Mouse (Mus musculus) central nervous system, embryonic 18 days (tissue): ENCODE measurements around the gene Med16. TPM values are rescaled to one million over a fixed set of nuclear protein-coding genes. Genes with fewer than 3 reads are reported as not detected.

ENCODE experiments used
- polyA plus RNA-seq: library from polyadenylated mRNA; depleted of rRNA; stranded (reverse); fragments of >200 nt; gene quantifications from 2 replicates; pipeline ENCODE4 v1.2.3, GENCODE M21; 2012; rRNA removed

Gene Med16
- 53.6 and 60.9 TPM in 2 replicates for polyA plus RNA-seq

GRCm38 (mm10) chr10:79908167-79909091 is at the start of gene Med16:
Gene Med16, minus strand, starts transcription at chr10:79908923.

DNA sequence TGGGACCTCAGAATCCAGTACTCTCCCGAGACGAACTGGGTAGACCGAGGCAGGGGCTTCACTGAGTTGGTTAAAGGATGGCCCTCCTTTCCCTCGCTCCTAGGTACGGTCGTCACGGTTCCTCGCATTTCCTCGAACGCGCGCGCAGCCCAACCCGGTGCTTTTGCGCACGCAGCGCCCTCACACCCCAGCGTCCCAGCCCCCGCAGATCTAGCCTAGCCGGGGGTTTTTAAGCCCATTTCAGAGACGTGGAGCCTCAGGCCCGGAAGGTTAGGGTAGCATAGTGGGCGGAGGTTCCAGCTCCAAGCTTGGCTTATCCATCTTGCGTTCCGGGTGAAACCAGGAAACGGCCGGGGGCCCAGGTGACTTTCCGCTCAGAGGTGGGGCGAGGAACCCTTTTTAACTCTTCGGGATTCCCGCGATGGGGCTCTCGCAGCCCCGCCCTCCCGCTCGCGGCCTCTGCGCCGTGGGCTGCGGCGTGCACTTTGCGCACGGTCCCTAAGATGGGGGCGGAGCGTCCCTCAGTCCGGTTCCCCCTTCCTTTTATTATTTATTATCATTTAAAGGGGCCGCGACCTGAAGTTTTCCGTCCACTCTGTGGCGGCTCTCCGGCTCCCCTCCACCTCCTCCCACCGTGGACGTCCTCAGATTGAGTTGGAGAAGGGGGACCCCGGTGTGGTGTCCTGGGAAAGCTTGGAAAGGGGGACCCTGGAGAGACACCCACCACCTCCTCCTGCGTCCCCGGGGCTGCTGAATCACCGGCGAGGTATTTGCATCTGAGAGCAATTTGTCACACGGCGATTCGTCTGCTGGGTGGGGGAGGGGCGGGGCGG is 18.0 kb upstream of the Med16 start, which contains the start of gene Arid3a:
TSS of gene Arid3a (plus strand) at position 553 of the 833 bp plus-strand sequence.

GRCm38 (mm10) chr10:79920958-79921535 is 12.3 kb upstream of the Med16 start, which contains the start of gene R3hdm4:
Gene R3hdm4, minus strand, starts transcription at chr10:79921208.

DNA sequence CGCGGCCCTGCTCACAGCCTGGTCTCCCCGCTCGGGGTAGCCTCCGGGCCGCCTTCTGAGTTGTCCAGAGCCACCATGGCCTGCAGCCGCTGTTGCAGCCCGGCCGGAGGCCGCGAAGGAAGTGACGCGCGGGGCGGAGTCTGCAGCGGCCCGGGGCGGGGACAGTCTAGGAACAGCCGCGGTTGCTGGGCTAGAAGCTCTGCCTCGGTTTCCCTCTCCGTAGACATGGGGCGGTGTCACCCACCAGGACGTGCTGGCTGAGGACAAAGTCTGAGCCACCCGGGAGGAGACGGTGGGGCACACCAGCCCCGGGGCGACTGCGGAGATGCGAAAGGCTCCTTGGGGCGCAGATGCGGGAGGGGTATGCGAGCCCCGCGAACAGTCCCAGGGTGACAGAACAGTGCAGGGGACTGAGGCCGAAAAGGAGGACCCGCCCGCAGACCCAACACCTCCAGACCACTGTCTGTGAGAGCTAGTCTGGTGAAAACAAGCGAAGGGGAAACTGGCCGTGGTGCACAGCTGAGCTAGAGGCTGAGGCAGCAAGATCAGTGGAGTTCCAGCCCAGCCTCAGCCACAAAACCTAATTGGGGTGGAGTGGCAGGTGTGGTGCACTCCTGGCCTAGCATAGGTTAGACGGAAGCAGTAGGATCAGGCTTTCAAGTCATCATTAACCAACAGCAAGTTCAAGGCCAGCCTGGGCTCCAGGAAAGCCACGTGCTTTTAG is 8.2 kb upstream of the Med16 start, which contains the start of gene Kiss1r:
TSS of gene Kiss1r (plus strand) at position 164 of the 724 bp plus-strand sequence.

GRCm38 (mm10) chr10:79910556-79910955 is 1.8 kb upstream of the Med16 start, which contains the start of gene Gm26602:
Gene Gm26602, plus strand, starts transcription at chr10:79910856.

DNA sequence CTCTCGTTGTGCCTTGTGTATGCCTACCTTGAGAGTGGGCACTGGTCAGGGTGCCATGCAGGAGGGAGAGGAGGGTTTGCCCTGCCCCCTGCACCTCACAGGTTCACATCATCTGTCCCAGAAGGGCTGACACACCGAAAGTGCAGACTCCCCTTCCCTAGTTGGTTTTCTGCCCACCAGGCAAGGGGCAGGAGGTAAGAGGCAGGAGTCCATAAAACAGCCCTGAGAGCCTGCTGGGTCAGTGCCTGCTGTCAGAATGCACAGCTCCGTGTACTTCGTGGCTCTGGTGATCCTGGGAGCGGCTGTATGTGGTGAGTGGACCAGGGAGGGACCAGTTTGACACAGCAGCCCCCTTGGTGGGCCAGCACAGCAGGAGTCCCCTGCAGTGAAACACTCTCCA is 18.1 kb downstream of the Med16 start, which contains the start of gene Cfd:
TSS of gene Cfd (plus strand) at position 184 of the 400 bp plus-strand sequence.

DNA sequence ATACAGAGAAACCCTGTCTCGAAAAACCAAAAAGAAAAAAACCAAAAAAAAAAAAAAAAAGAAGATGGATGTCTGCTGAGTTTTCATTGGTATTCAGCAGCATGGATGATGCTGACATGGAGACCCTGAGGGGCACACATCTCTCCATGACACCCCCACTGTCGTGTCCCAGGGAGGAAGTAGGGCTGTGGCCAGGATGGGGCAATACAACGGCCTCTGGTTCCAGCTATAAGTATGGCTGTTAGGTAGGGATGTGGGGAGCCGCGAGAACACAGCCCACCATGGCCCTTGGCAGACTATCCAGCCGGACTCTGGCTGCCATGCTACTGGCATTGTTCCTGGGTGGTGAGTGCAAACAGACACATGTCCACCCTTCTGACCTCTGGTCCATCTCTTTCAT is 22.7 kb downstream of the Med16 start, which contains the start of gene Elane:
TSS of gene Elane (plus strand) at position 194 of the 400 bp plus-strand sequence.

DNA sequence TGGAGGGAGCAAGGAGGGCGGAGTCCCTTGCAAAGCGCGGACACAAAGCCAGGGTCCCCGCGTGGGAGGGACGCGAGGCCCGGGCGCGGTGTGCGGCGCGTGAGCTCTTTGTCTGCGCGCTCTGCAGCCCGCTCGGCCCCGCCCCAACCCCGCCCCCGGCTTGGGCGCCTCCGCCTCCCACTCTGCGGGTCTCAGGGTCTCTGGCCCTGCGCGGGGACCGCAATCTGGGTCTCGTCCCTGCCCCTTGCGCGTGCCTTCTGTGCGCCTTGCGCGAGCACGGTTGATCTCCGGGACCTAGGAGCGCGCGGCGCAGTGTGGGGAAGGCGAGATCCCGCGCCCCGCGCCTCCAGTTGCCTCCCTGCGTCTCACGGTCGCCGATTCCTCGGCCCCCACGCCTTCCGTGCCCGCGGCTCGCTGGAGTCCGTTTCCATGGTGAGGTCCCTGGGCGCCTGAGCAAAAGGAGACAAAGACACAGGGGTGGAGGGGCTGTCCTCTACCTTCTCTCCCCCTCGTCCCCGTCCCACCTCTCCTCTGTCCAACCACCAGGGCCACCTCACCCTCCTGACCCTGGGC is 34.3 kb downstream of the Med16 start, which contains the start of the genes Prtn3 and Plppr3:
TSS of gene Prtn3 (plus strand) at position 187 of the 573 bp plus-strand sequence.
TSS of gene Plppr3 (minus strand) at position 345 of the 573 bp plus-strand sequence.

DNA sequence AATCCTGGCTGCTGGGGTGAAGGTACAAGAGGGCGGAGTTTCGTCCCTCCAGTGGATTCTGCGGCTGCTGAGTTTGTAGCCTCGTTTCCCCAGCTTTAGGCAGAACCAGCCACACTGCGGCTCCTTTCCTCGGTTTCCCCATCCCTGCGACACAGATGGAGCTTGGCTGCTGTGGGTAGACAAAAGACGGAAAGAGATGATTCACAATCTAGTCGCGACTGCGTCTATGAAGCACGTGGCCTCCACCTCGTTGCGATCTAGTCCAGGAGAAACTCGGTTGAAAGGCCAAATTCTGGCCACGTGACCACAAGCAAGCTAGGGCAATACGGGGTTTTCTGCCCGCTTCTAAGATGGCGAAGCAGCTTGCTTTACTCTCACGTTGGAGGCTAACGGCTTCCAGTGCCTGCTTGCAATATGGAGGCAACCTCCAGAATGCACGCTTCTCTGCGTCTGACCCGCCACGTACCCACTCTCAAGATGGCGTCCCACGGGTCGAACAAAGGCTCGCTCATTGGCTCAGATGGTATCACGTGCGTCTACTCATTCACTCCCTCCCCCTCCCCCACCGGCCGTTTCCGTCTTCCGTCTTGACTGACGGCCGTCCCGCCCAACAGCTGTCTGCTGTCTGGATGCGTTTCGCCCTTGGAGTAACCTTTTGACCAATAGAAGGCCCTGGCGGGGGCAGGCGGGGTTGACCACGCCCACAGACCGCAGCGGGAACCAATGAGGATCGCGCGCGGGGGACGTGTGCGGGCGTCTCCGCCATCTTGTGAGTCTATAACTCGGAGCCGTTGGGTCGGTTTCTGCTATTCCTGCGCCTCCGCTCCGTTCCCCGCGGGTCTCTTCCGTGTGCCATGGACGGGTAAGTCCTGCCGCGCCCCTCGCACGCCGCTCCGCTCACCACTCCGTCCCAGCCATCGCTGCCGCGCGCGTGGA is 54.6 kb downstream of the Med16 start, which contains the start of gene Ptbp1:
TSS of gene Ptbp1 (plus strand) at position 568 of the 936 bp plus-strand sequence.

Other genes starting within 250 kb of the Med16 start
- 0.33 and 0.56 TPM in 2 replicates for gene Madcam1, start 244.4 kb downstream of the Med16 start, polyA plus RNA-seq
- 64.1 and 65.6 TPM in 2 replicates for gene Tpgs1, start 239.6 kb downstream of the Med16 start, polyA plus RNA-seq
- gene Cdc34, start 226.7 kb downstream of the Med16 start, polyA plus RNA-seq: 85.1 and 93.1 TPM in 2 replicates
- gene Gzmm, start 219.9 kb downstream of the Med16 start, polyA plus RNA-seq: 2.0 and 2.2 TPM in 2 replicates
- 919 and 923 TPM in 2 replicates for gene Bsg, start 204.4 kb downstream of the Med16 start, polyA plus RNA-seq
- gene Hcn2, start 192.3 kb downstream of the Med16 start, polyA plus RNA-seq: 22.0 and 26.6 TPM in 2 replicates
- 53.8 and 57.3 TPM in 2 replicates for gene Polrmt, start 162.3 kb downstream of the Med16 start, polyA plus RNA-seq
- gene Fgf22, start 153.8 kb downstream of the Med16 start, polyA plus RNA-seq: 1.0 and 1.1 TPM in 2 replicates
- 118 and 136 TPM in 2 replicates for gene Rnf126, start 142.0 kb downstream of the Med16 start, polyA plus RNA-seq
- 3.5 and 4.5 TPM in 2 replicates for gene Fstl3, start 131.7 kb downstream of the Med16 start, polyA plus RNA-seq
- gene Prss57, start 118.0 kb downstream of the Med16 start, polyA plus RNA-seq: 0.26 and 0.39 TPM in 2 replicates
- gene Palm, start 115.4 kb downstream of the Med16 start, polyA plus RNA-seq: 177 and 219 TPM in 2 replicates
- 0.54 and 0.57 TPM in 2 replicates for gene Misp, start 87.9 kb downstream of the Med16 start, polyA plus RNA-seq
- 82.1 and 86.6 TPM in 2 replicates for gene Ptbp1, start 54.5 kb downstream of the Med16 start, polyA plus RNA-seq
- 15.8 and 16.7 TPM in 2 replicates for gene Prtn3, start 34.4 kb downstream of the Med16 start, polyA plus RNA-seq
- gene Plppr3, start 34.3 kb downstream of the Med16 start, polyA plus RNA-seq: 680 and 811 TPM in 2 replicates
- gene Elane, start 22.7 kb downstream of the Med16 start, polyA plus RNA-seq: not detected in 2 replicates
- gene Cfd, start 18.1 kb downstream of the Med16 start, polyA plus RNA-seq: 0.34 and 0.37 TPM in 2 replicates
- gene Gm26602, start 1.9 kb upstream of the Med16 start, polyA plus RNA-seq: not detected in 2 replicates
- gene Kiss1r, start 8.0 kb upstream of the Med16 start, polyA plus RNA-seq: 6.1 and 6.5 TPM in 2 replicates
- 172 and 208 TPM in 2 replicates for gene R3hdm4, start 12.3 kb upstream of the Med16 start, polyA plus RNA-seq
- 4.2 TPM in 2 replicates for gene Arid3a, start 18.1 kb upstream of the Med16 start, polyA plus RNA-seq
- 67.9 and 76.6 TPM in 2 replicates for gene Wdr18, start 51.2 kb upstream of the Med16 start, polyA plus RNA-seq
- gene Grin3b, start 61.8 kb upstream of the Med16 start, polyA plus RNA-seq: 0.40 and 0.45 TPM in 2 replicates
- gene Tmem259, start 75.4 kb upstream of the Med16 start, polyA plus RNA-seq: 200 and 218 TPM in 2 replicates
- 18.9 and 19.8 TPM in 2 replicates for gene Cnn2, start 79.7 kb upstream of the Med16 start, polyA plus RNA-seq
- gene Abca7, start 87.6 kb upstream of the Med16 start, polyA plus RNA-seq: 7.1 and 7.5 TPM in 2 replicates
- 2.2 and 2.4 TPM in 2 replicates for gene Arhgap45, start 107.7 kb upstream of the Med16 start, polyA plus RNA-seq
- 242 and 245 TPM in 2 replicates for gene Polr2e, start 130.9 kb upstream of the Med16 start, polyA plus RNA-seq
- 421 and 492 TPM in 2 replicates for gene Gpx4, start 138.2 kb upstream of the Med16 start, polyA plus RNA-seq
- 23.6 and 27.5 TPM in 2 replicates for gene Sbno2, start 196.6 kb upstream of the Med16 start, polyA plus RNA-seq
- gene Stk11, start 206.9 kb upstream of the Med16 start, polyA plus RNA-seq: 83.3 and 90.0 TPM in 2 replicates
- gene Atp5d, start 229.7 kb upstream of the Med16 start, polyA plus RNA-seq: 451 and 454 TPM in 2 replicates
- gene Cbarp, start 231.9 kb upstream of the Med16 start, polyA plus RNA-seq: 161 and 178 TPM in 2 replicates
- gene Midn, start 239.3 kb upstream of the Med16 start, polyA plus RNA-seq: 71.4 and 90.3 TPM in 2 replicates